Mouse (Mus musculus) thymus, postnatal 14 days (tissue): ENCODE data around the gene Kcnj9.
A peak's percentile ranks its signal among the peaks of the same experiment; 100 is the strongest.

Source experiments
- DNase-seq: peaks from one replicate; pipeline ENCODE4 v3.0.0; 2021

Kcnj9 gene

GRCm38 (mm10) chr1:172332925-172333324, 3.8 kb upstream of the Kcnj9 start:
- no peak for DNase-seq

GRCm38 (mm10) chr1:172331422-172331947, 2.4 kb upstream of the Kcnj9 start:
- DNase-seq: no peak

GRCm38 (mm10) chr1:172329616-172330015, 498 bp upstream of the Kcnj9 start:
- DNase-seq: no peak

GRCm38 (mm10) chr1:172328461-172328860, 657 bp downstream of the Kcnj9 start:
- no peak for DNase-seq

GRCm38 (mm10) chr1:172328041-172328440, 1.1 kb downstream of the Kcnj9 start:
- no peak for DNase-seq

GRCm38 (mm10) chr1:172327206-172328001, 1.7 kb downstream of the Kcnj9 start:
- DNase-seq: no peak

GRCm38 (mm10) chr1:172326684-172327083, 2.4 kb downstream of the Kcnj9 start:
- no peak for DNase-seq

- DNase-seq: peak; percentile 82
Observed at GRCm38 (mm10) chr1:172325680-172326535, 3.2 kb downstream of the Kcnj9 start.

GRCm38 (mm10) chr1:172324725-172325124, 4.4 kb downstream of the Kcnj9 start:
- DNase-seq: peak; percentile 73

- DNase-seq: no peak
Observed at GRCm38 (mm10) chr1:172323801-172324359, 5.2 kb downstream of the Kcnj9 start.

- no peak for DNase-seq
Observed at GRCm38 (mm10) chr1:172323298-172323697, 5.8 kb downstream of the Kcnj9 start.

GRCm38 (mm10) chr1:172322725-172323124, 6.4 kb downstream of the Kcnj9 start:
- DNase-seq: no peak

GRCm38 (mm10) chr1:172319921-172320411, 9.2 kb downstream of the Kcnj9 start:
- no peak for DNase-seq

GRCm38 (mm10) chr1:172319346-172319745, 9.8 kb downstream of the Kcnj9 start:
- no peak for DNase-seq

GRCm38 (mm10) chr1:172318424-172319035, 10.6 kb downstream of the Kcnj9 start:
- DNase-seq: no peak

- no peak for DNase-seq
Observed at GRCm38 (mm10) chr1:172317946-172318345, 11.2 kb downstream of the Kcnj9 start.

GRCm38 (mm10) chr1:172317431-172317830, 11.7 kb downstream of the Kcnj9 start:
- no peak for DNase-seq

GRCm38 (mm10) chr1:172314911-172315310, 14.2 kb downstream of the Kcnj9 start:
- DNase-seq: no peak

GRCm38 (mm10) chr1:172313613-172314411, 15.3 kb downstream of the Kcnj9 start:
- DNase-seq: no peak

GRCm38 (mm10) chr1:172312768-172313561, 16.2 kb downstream of the Kcnj9 start:
- no peak for DNase-seq
